10 mouse cellular contexts compared by ENCODE assay signal in genomic region chr3:154092466-154092865, GRCm38 (mm10).
DNase-seq lines count a peak whose midpoint lies in the region; ATAC-seq and TF ChIP-seq lines count a peak whose summit lies in the region.
"Had no signal": no experiment of that assay in that cellular context is flagged by ENCODE, and none has a peak within 500 bp of the region (broad histone marks: within the 10 kb centered on the region; RNA-seq: fewer than 3 reads in every experiment).

No protein-coding gene starts in this region.

- H3K27ac ChIP-seq in forebrain, embryonic 13.5 days = no peak overlapping the region
- H3K27ac ChIP-seq in forebrain, embryonic 15.5 days (replicated peaks) = no peak overlapping the region
- H3K27ac ChIP-seq in MEL (ENCODE audit: control insufficient read depth, low read depth, low read length) = peak overlapping the region; percentile 51
- H3K27ac ChIP-seq in hindbrain, embryonic 15.5 days (replicated peaks) = peak overlapping the region; percentile 52; the same call in 1 of the 2 replicates

- H3K79me2 ChIP-seq in MEL (ENCODE audit: control insufficient read depth, insufficient read depth, low read length, poor library complexity) = no peaks in the 10 kb centered on the region

- H3K4me3 ChIP-seq in forebrain, embryonic 13.5 days = no peak overlapping the region
- no peak overlapping the region for H3K4me3 ChIP-seq in forebrain, embryonic 15.5 days
- H3K4me3 ChIP-seq in MEL (ENCODE audit: control insufficient read depth in 1 of 2, insufficient read depth in 1 of 2, low read depth in 2 of 2, low read length in 2 of 2) = peak overlapping the region; percentile 43 to 49
- H3K4me3 ChIP-seq in hindbrain, embryonic 15.5 days = no peak overlapping the region

- no peak overlapping the region for H3K9ac ChIP-seq in forebrain, embryonic 13.5 days
- no peak overlapping the region for H3K9ac ChIP-seq in forebrain, embryonic 15.5 days (replicated peaks)
- H3K9ac ChIP-seq in MEL (ENCODE audit: control insufficient read depth, low read depth, low read length, poor library complexity, severe bottlenecking) = peak overlapping the region; percentile 39; the same call in 1 of the 2 replicates
- no peak overlapping the region for H3K9ac ChIP-seq in hindbrain, embryonic 15.5 days

- TF ChIP-seq CTCF in MEL (IDR thresholded peaks at IDR 0.05 in 2 of 3, conservative IDR thresholded peaks at IDR 0.05 in 1 of 3; ENCODE audit: control insufficient read depth in 1 of 3, insufficient read depth in 1 of 3, low read depth in 2 of 3, low read length in 3 of 3, poor library complexity in 1 of 3, severe bottlenecking in 1 of 3) = no peak

- no peak overlapping the region for H3K4me2 ChIP-seq in forebrain, embryonic 13.5 days
- H3K4me2 ChIP-seq in forebrain, embryonic 15.5 days (replicated peaks) = no peak overlapping the region
- peak overlapping the region; percentile 14; the same call in 1 of the 2 replicates for H3K4me2 ChIP-seq in hindbrain, embryonic 15.5 days

- H3K9me3 ChIP-seq in forebrain, embryonic 13.5 days (replicated peaks) = no peaks in the 10 kb centered on the region
- no peaks in the 10 kb centered on the region for H3K9me3 ChIP-seq in forebrain, embryonic 15.5 days
- no peaks in the 10 kb centered on the region for H3K9me3 ChIP-seq in MEL (replicated peaks; ENCODE audit: insufficient read depth, low read length)
- H3K9me3 ChIP-seq in hindbrain, embryonic 15.5 days = no peaks in the 10 kb centered on the region

- WGBS in forebrain, embryonic 13.5 days = 43% methylated on average over 7 of the region's 7 CpGs
- WGBS in forebrain, embryonic 15.5 days = 45% methylated on average over 7 of the region's 7 CpGs
- WGBS in hindbrain, embryonic 15.5 days = 46% methylated on average over 7 of the region's 7 CpGs

- peak; percentile 50; the same call in 1 of the 2 replicates for ATAC-seq in forebrain, embryonic 13.5 days
- ATAC-seq in forebrain, embryonic 15.5 days (replicated peaks) = no peak; the same call in 1 of the 2 replicates
- peak; percentile 59 for ATAC-seq in hindbrain, embryonic 15.5 days (ENCODE audit: low FRiP score, low read depth)

- no peak for TF ChIP-seq RAD21 in MEL (IDR thresholded peaks at IDR 0.05; ENCODE audit: low read depth, low read length)

- TF ChIP-seq POLR2A in MEL (IDR thresholded peaks at IDR 0.05; ENCODE audit: control insufficient read depth in 1 of 2, insufficient read depth in 1 of 2, low read depth in 1 of 2, low read length in 2 of 2, poor library complexity in 1 of 2) = no peak

- H3K4me1 ChIP-seq in forebrain, embryonic 13.5 days = peaks cover 23% of the 10 kb centered on the region
- H3K4me1 ChIP-seq in forebrain, embryonic 15.5 days = peaks cover 13% of the 10 kb centered on the region
- H3K4me1 ChIP-seq in MEL (ENCODE audit: control insufficient read depth in 1 of 2, insufficient read depth in 2 of 2, low read length in 2 of 2) = peaks cover 3 to 20% of the 10 kb centered on the region in 2 experiments; a peak in 3 of 4 replicates
- peaks cover 15% of the 10 kb centered on the region for H3K4me1 ChIP-seq in hindbrain, embryonic 15.5 days (replicated peaks)

- H3K36me3 ChIP-seq in forebrain, embryonic 13.5 days (ENCODE audit: poor library complexity, severe bottlenecking) = no peaks in the 10 kb centered on the region
- no peaks in the 10 kb centered on the region for H3K36me3 ChIP-seq in forebrain, embryonic 15.5 days
- peaks cover 0 to 11% of the 10 kb centered on the region in 2 experiments; a peak in 2 of 4 replicates for H3K36me3 ChIP-seq in MEL (ENCODE audit: control insufficient read depth in 1 of 2, insufficient read depth in 2 of 2, low read length in 2 of 2)
- no peaks in the 10 kb centered on the region for H3K36me3 ChIP-seq in hindbrain, embryonic 15.5 days

- peak; percentile 61 for DNase-seq in MEL (ENCODE audit: low read depth, low spot score)
- peak; percentile 1 for DNase-seq in lung, postnatal 14 days
- DNase-seq in right cerebral cortex, postnatal 4 days = no peak
- DNase-seq in cerebellum, adult 8-10 months = no peak
- DNase-seq in kidney, postnatal 10 days = no peak
- DNase-seq: cerebellum, postnatal 25 days; gastrocnemius, postnatal 25 days had no signal

- no peaks in the 10 kb centered on the region for H3K27me3 ChIP-seq in forebrain, embryonic 13.5 days
- H3K27me3 ChIP-seq in forebrain, embryonic 15.5 days = no peaks in the 10 kb centered on the region
- H3K27me3 ChIP-seq in MEL (ENCODE audit: control insufficient read depth in 1 of 2, insufficient read depth in 2 of 2, low read length in 2 of 2) = no peaks in the 10 kb centered on the region; a peak in 1 of 4 replicates
- no peaks in the 10 kb centered on the region for H3K27me3 ChIP-seq in hindbrain, embryonic 15.5 days

- no peak for TF ChIP-seq EP300 in MEL (IDR thresholded peaks at IDR 0.05; ENCODE audit: low read depth in 1 of 2, low read length in 2 of 2)

TF ChIP-seq in MEL, 35 proteins besides CTCF, POLR2A, EP300 and RAD21:
- TF ChIP-seq MAZ (IDR thresholded peaks at IDR 0.05; ENCODE audit: low read depth, low read length) = 0 out of 2 replicates have a peak, but pooled peaks have one; percentile 69
- no peak for TF ChIP-seq KAT2A (conservative IDR thresholded peaks at IDR 0.05; ENCODE audit: low read depth, low read length)

Comparison
In these comparisons a context has a peak if more than half of its experiments do, and no peak if none do; other contexts are left out.
1. H3K27ac ChIP-seq: peak in MEL (single experiment) and hindbrain, embryonic 15.5 days (single experiment); none in forebrain, embryonic 13.5 days (single experiment) and forebrain, embryonic 15.5 days (single experiment).
2. H3K4me3 ChIP-seq: peak in MEL (2 of 2); none in forebrain, embryonic 13.5 days (single experiment), forebrain, embryonic 15.5 days (single experiment) and hindbrain, embryonic 15.5 days (single experiment).
3. DNase-seq: peak in MEL (single experiment) and lung, postnatal 14 days (single experiment); none in right cerebral cortex, postnatal 4 days (single experiment), cerebellum, adult 8-10 months (single experiment) and kidney, postnatal 10 days (single experiment).